Mouse (Mus musculus) limb, embryonic 10.5 days (tissue): ENCODE data around the gene Tmem255b. TPM values are rescaled to one million over a fixed set of nuclear protein-coding genes. Genes with fewer than 3 reads are reported as not detected.

Source experiments
- DNase-seq: peaks from one replicate; pipeline ENCODE4 v3.0.0-alpha.2; 2017; ENCODE audit warnings: low spot score
- H3K27ac ChIP-seq: fragments of 300-500 bp; sonication (generic); 2 replicates; pipeline ENCODE4 v1.5.1; 2016; ENCODE audit warnings: mild to moderate bottlenecking
- H3K27me3 ChIP-seq: fragments of 300-500 bp; sonication (generic); 2 replicates; pipeline ENCODE4 v1.6.1; 2016; ENCODE audit warnings: low read depth, mild to moderate bottlenecking; ENCODE audit not compliant: poor library complexity, severe bottlenecking
- H3K36me3 ChIP-seq: fragments of 300-500 bp; sonication (generic); 2 replicates; pipeline ENCODE4 v1.6.1; 2016; ENCODE audit warnings: mild to moderate bottlenecking, moderate library complexity
- H3K4me1 ChIP-seq: fragments of 300-500 bp; sonication (generic); 2 replicates; pipeline ENCODE4 v1.6.1; 2016
- H3K4me3 ChIP-seq: fragments of 300-500 bp; sonication (generic); 2 replicates; pipeline ENCODE4 v1.5.1; 2016; ENCODE audit warnings: mild to moderate bottlenecking, moderate library complexity
- H3K9me3 ChIP-seq: fragments of 300-500 bp; sonication (generic); replicated peaks from 2 replicates; pipeline ENCODE4 v1.6.1; 2016; ENCODE audit warnings: mild to moderate bottlenecking
- WGBS: fragments of 180-500 bp; shearing (Covaris S2); methylation state at CpG from one replicate; pipeline ENCODE4 v1.1.7; 2016; 5-methylcytosine and 5-hydroxymethylcytosine counted together
- polyA plus RNA-seq: library from polyadenylated mRNA; unstranded; fragments of >200 nt; fragmentation: Nextera tagmentation; extraction: Ambion mirVana; gene quantifications from 2 replicates; pipeline ENCODE4 v1.2.1, GENCODE M21; 2016

Tmem255b gene
- polyA plus RNA-seq, 1 experiment from 2014 or later, result 0.29 TPM

GRCm38 (mm10) chr8:13481596-13481995 is 46.6 kb downstream of the Tmem255b start:
- WGBS, result 86% methylated on average over 3 of the region's 3 CpGs
- no peaks in the 10 kb centered on the region for H3K4me1 ChIP-seq

GRCm38 (mm10) chr8:13482101-13482801 is 47.3 kb downstream of the Tmem255b start:
- H3K4me1 ChIP-seq, result no peaks in the 10 kb centered on the region
- 80% methylated on average over 2 of the region's 2 CpGs for WGBS
- no peaks in the 10 kb centered on the region for H3K36me3 ChIP-seq
- no peaks in the 10 kb centered on the region for H3K27me3 ChIP-seq
- H3K4me3 ChIP-seq, result no peak overlapping the region
- H3K9me3 ChIP-seq, result no peaks in the 10 kb centered on the region
- no peak overlapping the region for H3K27ac ChIP-seq
- no peak for DNase-seq

More at GRCm38 (mm10) chr8:13481596-13481995, 46.6 kb downstream of the Tmem255b start:
- H3K27ac ChIP-seq, result no peak overlapping the region
- no peak overlapping the region for H3K4me3 ChIP-seq
- DNase-seq, result no peak
- H3K36me3 ChIP-seq, result no peaks in the 10 kb centered on the region
- no peaks in the 10 kb centered on the region for H3K27me3 ChIP-seq
- H3K9me3 ChIP-seq, result no peaks in the 10 kb centered on the region

- Histone ChIP-seq H3K36me3 (no peaks in the 10 kb centered on the region), H3K4me3 (no peak overlapping the region), H3K27me3 (no peaks in the 10 kb centered on the region), H3K4me1 (no peaks in the 10 kb centered on the region), H3K9me3 (no peaks in the 10 kb centered on the region), H3K27ac (no peak overlapping the region)
- no peak for DNase-seq
- 91% methylated on average over 5 of the region's 5 CpGs for WGBS
Measured at GRCm38 (mm10) chr8:13483191-13483590, 48.2 kb downstream of the Tmem255b start.

GRCm38 (mm10) chr8:13489351-13489750 is 54.4 kb downstream of the Tmem255b start:
- no peak for DNase-seq
- H3K27ac ChIP-seq, result no peak overlapping the region
- no peaks in the 10 kb centered on the region for H3K9me3 ChIP-seq
- H3K4me1 ChIP-seq, result peaks cover 14% of the 10 kb centered on the region
- WGBS, result 83% methylated on average over 3 of the region's 3 CpGs
- H3K36me3 ChIP-seq, result no peaks in the 10 kb centered on the region
- H3K27me3 ChIP-seq, result peaks cover 47% of the 10 kb centered on the region
- H3K4me3 ChIP-seq, result no peak overlapping the region

GRCm38 (mm10) chr8:13489986-13490910 is 55.3 kb downstream of the Tmem255b start:
- Histone ChIP-seq H3K27ac (no peak overlapping the region), H3K27me3 (peaks cover 56% of the 10 kb centered on the region), H3K4me3 (no peak overlapping the region), H3K4me1 (peaks cover 15% of the 10 kb centered on the region), H3K36me3 (no peaks in the 10 kb centered on the region), H3K9me3 (no peaks in the 10 kb centered on the region)
- 50% methylated on average over 13 of the region's 13 CpGs for WGBS
- DNase-seq, result no peak

- WGBS, result 80% methylated on average over 14 of the region's 14 CpGs
- Histone ChIP-seq H3K27me3 (peaks cover 64% of the 10 kb centered on the region), H3K4me1 (peaks cover 15% of the 10 kb centered on the region)
Measured at GRCm38 (mm10) chr8:13491491-13492010, 56.6 kb downstream of the Tmem255b start.

GRCm38 (mm10) chr8:13492198-13492995 is 57.4 kb downstream of the Tmem255b start:
- no peaks in the 10 kb centered on the region for H3K9me3 ChIP-seq
- H3K36me3 ChIP-seq, result no peaks in the 10 kb centered on the region
- H3K27ac ChIP-seq, result no peak overlapping the region
- H3K4me3 ChIP-seq, result no peak overlapping the region
- peaks cover 15% of the 10 kb centered on the region for H3K4me1 ChIP-seq
- WGBS, result 61% methylated on average over 9 of the region's 9 CpGs
- no peak for DNase-seq
- peaks cover 64% of the 10 kb centered on the region for H3K27me3 ChIP-seq

More at GRCm38 (mm10) chr8:13491491-13492010, 56.6 kb downstream of the Tmem255b start:
- no peak for DNase-seq
- Histone ChIP-seq H3K27ac (no peak overlapping the region), H3K4me3 (no peak overlapping the region), H3K36me3 (no peaks in the 10 kb centered on the region), H3K9me3 (no peaks in the 10 kb centered on the region)

GRCm38 (mm10) chr8:13493011-13493410 is 58.0 kb downstream of the Tmem255b start:
- Histone ChIP-seq H3K27ac (no peak overlapping the region), H3K4me1 (peaks cover 15% of the 10 kb centered on the region), H3K27me3 (peaks cover 64% of the 10 kb centered on the region), H3K4me3 (no peak overlapping the region), H3K36me3 (no peaks in the 10 kb centered on the region), H3K9me3 (no peaks in the 10 kb centered on the region)
- no peak for DNase-seq
- WGBS, result 68% methylated on average over 11 of the region's 11 CpGs

- Histone ChIP-seq H3K27me3 (peaks cover 61% of the 10 kb centered on the region), H3K36me3 (no peaks in the 10 kb centered on the region), H3K4me1 (peaks cover 15% of the 10 kb centered on the region), H3K4me3 (peak within 1 kb of the TSS; percentile 61), H3K27ac (no peak within 1 kb of the TSS), H3K9me3 (no peaks in the 10 kb centered on the region)
- WGBS, result 1% methylated on average over 64 of the region's 64 CpGs
- DNase-seq, result peak; percentile 79
Measured at GRCm38 (mm10) chr8:13493858-13494631, 59.1 kb downstream of the Tmem255b start, which contains the start of gene Gas6. TSS of gene Gas6 (minus strand) at chr8:13494490.

- H3K9me3 ChIP-seq, result no peaks in the 10 kb centered on the region
- no peak overlapping the region for H3K4me3 ChIP-seq
- no peaks in the 10 kb centered on the region for H3K36me3 ChIP-seq
- no peak overlapping the region for H3K27ac ChIP-seq
- 90% methylated on average over 3 of the region's 3 CpGs for WGBS
- no peak for DNase-seq
- H3K27me3 ChIP-seq, result no peaks in the 10 kb centered on the region
- no peaks in the 10 kb centered on the region for H3K4me1 ChIP-seq
Measured at GRCm38 (mm10) chr8:13501221-13501620, 66.2 kb downstream of the Tmem255b start.

- Histone ChIP-seq H3K27me3 (no peaks in the 10 kb centered on the region), H3K9me3 (no peaks in the 10 kb centered on the region), H3K36me3 (no peaks in the 10 kb centered on the region), H3K27ac (no peak overlapping the region), H3K4me1 (no peaks in the 10 kb centered on the region), H3K4me3 (no peak overlapping the region)
- 90% methylated on average over 8 of the region's 8 CpGs for WGBS
- DNase-seq, result no peak
Measured at GRCm38 (mm10) chr8:13503936-13504606, 69.1 kb downstream of the Tmem255b start.
